Mouse (Mus musculus) layer of hippocampus, adult 9-11 months (tissue): ENCODE measurements around the gene Gfral.

Experiments
- DNase-seq: peaks from one replicate; pipeline ENCODE4 v3.0.0; 2022

Gene Gfral

GRCm38 (mm10) chr9:76213557-76213956, at the start of gene Gfral:
Gene Gfral, minus strand, starts transcription at chr9:76213657.
- DNase-seq: no peak

GRCm38 (mm10) chr9:76257731-76258130, 44.3 kb upstream of the Gfral start:
- no peak for DNase-seq

GRCm38 (mm10) chr9:76252544-76252943, 39.1 kb upstream of the Gfral start:
- DNase-seq: no peak

- DNase-seq: no peak
Measured at GRCm38 (mm10) chr9:76252109-76252508, 38.7 kb upstream of the Gfral start.

- DNase-seq: no peak
Measured at GRCm38 (mm10) chr9:76242322-76242721, 28.9 kb upstream of the Gfral start.

GRCm38 (mm10) chr9:76237946-76238345, 24.5 kb upstream of the Gfral start:
- no peak for DNase-seq

GRCm38 (mm10) chr9:76237243-76237642, 23.8 kb upstream of the Gfral start:
- no peak for DNase-seq

GRCm38 (mm10) chr9:76236626-76237025, 23.2 kb upstream of the Gfral start:
- peak; percentile 38 for DNase-seq

GRCm38 (mm10) chr9:76235945-76236503, 22.6 kb upstream of the Gfral start:
- no peak for DNase-seq

GRCm38 (mm10) chr9:76234899-76235298, 21.4 kb upstream of the Gfral start:
- no peak for DNase-seq

- DNase-seq: no peak
Measured at GRCm38 (mm10) chr9:76230400-76230799, 16.9 kb upstream of the Gfral start.

GRCm38 (mm10) chr9:76217178-76217975, 3.9 kb upstream of the Gfral start:
- no peak for DNase-seq

- DNase-seq: peak; percentile 51
Measured at GRCm38 (mm10) chr9:76214678-76215077, 1.2 kb upstream of the Gfral start.

- peak; percentile 4 for DNase-seq
Measured at GRCm38 (mm10) chr9:76196917-76197316, 16.5 kb downstream of the Gfral start.

GRCm38 (mm10) chr9:76179221-76179620, 34.2 kb downstream of the Gfral start:
- no peak for DNase-seq

- DNase-seq: no peak
Measured at GRCm38 (mm10) chr9:76172686-76173295, 40.7 kb downstream of the Gfral start.

GRCm38 (mm10) chr9:76168355-76168754, 45.1 kb downstream of the Gfral start:
- DNase-seq: no peak

GRCm38 (mm10) chr9:76162446-76162845, 51.0 kb downstream of the Gfral start:
- DNase-seq: no peak

GRCm38 (mm10) chr9:76145593-76145992, 67.9 kb downstream of the Gfral start:
- DNase-seq: no peak

- DNase-seq: peak; percentile 6
Measured at GRCm38 (mm10) chr9:76138378-76139109, 74.9 kb downstream of the Gfral start.

GRCm38 (mm10) chr9:76134042-76134441, 79.4 kb downstream of the Gfral start:
- DNase-seq: no peak

GRCm38 (mm10) chr9:76129353-76129752, 84.1 kb downstream of the Gfral start:
- no peak for DNase-seq

- DNase-seq: no peak
Measured at GRCm38 (mm10) chr9:76124249-76124648, 89.2 kb downstream of the Gfral start.
